27 mouse cellular contexts compared by ENCODE assay signal in the genomic region with DNA sequence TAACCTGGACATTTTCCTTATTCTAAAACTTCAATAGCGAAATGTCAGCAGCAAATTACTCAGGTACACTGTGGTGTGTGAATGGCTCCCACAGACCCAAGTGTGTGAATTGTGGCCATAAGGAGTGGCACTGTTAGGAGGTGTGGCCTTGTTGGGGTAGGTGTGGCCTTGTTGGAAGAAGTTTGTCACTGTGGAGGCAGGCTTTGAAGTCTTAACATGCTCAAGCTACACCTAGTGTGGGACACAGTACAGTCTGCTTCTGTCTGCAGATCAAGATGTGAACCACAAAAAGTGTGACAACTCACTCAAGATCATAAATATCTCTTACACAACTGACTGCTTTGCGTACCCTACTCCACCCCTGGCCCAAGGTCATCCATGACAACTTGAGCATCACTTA. TPM values are rescaled to one million over a fixed set of nuclear protein-coding genes. Genes with fewer than 3 reads are reported as not detected.
"Had no signal": no experiment of that assay in that cellular context is flagged by ENCODE, and none has a peak within 500 bp of the region (broad histone marks: within the 10 kb centered on the region; RNA-seq: fewer than 3 reads in every experiment).

No protein-coding gene starts in this region.

- H3K27me3 ChIP-seq: embryonic facial prominence, embryonic 12.5 days; embryonic facial prominence, embryonic 13.5 days; embryonic facial prominence, embryonic 15.5 days; forebrain, embryonic 12.5 days; forebrain, embryonic 13.5 days; forebrain, embryonic 15.5 days had no signal

- H3K4me1 ChIP-seq: embryonic facial prominence, embryonic 10.5 days; embryonic facial prominence, embryonic 12.5 days; embryonic facial prominence, embryonic 13.5 days; embryonic facial prominence, embryonic 15.5 days; forebrain, embryonic 10.5 days; forebrain, embryonic 12.5 days; forebrain, embryonic 13.5 days; forebrain, embryonic 15.5 days had no signal

- H3K9ac ChIP-seq: embryonic facial prominence, embryonic 12.5 days; embryonic facial prominence, embryonic 13.5 days; embryonic facial prominence, embryonic 15.5 days; forebrain, embryonic 12.5 days; forebrain, embryonic 13.5 days; forebrain, embryonic 15.5 days; forebrain, postnatal 0 days had no signal

- H3K4me3 ChIP-seq: embryonic facial prominence, embryonic 10.5 days; embryonic facial prominence, embryonic 12.5 days; embryonic facial prominence, embryonic 13.5 days; embryonic facial prominence, embryonic 15.5 days; erythroblast, embryonic 14.5 days; forebrain, embryonic 10.5 days; forebrain, embryonic 12.5 days; forebrain, embryonic 13.5 days; forebrain, embryonic 15.5 days; gastrocnemius, adult 2 months; heart, adult 2 months had no signal

- H3K27ac ChIP-seq: embryonic facial prominence, embryonic 10.5 days; embryonic facial prominence, embryonic 12.5 days; embryonic facial prominence, embryonic 13.5 days; embryonic facial prominence, embryonic 15.5 days; forebrain, embryonic 10.5 days; forebrain, embryonic 12.5 days; forebrain, embryonic 13.5 days; forebrain, embryonic 15.5 days; gastrocnemius, adult 2 months; heart, adult 2 months had no signal

- DNase-seq: cerebellum, adult 9-10 months; cerebellum, adult 9-11 months; cerebellum, postnatal 10 days; cerebellum, postnatal 14 days; cerebellum, postnatal 25 days; cerebellum, postnatal 36 days; embryo, embryonic 11 days; forebrain, postnatal 0 days; gastrocnemius, adult 2 months; gastrocnemius, postnatal 10 days; gastrocnemius, postnatal 14 days; gastrocnemius, postnatal 25 days; gastrocnemius, postnatal 36 days; heart, adult 11 months; heart, adult 18-20 months; heart, adult 2 months had no signal

- H3K4me2 ChIP-seq: embryonic facial prominence, embryonic 12.5 days; embryonic facial prominence, embryonic 13.5 days; embryonic facial prominence, embryonic 15.5 days; forebrain, embryonic 12.5 days; forebrain, embryonic 13.5 days; forebrain, embryonic 15.5 days had no signal

- ATAC-seq: forebrain, embryonic 13.5 days; forebrain, embryonic 14.5 days; forebrain, embryonic 15.5 days; forebrain, embryonic 16.5 days; forebrain, postnatal 0 days had no signal

- H3K9me3 ChIP-seq: embryonic facial prominence, embryonic 10.5 days; embryonic facial prominence, embryonic 12.5 days; embryonic facial prominence, embryonic 13.5 days; embryonic facial prominence, embryonic 15.5 days; forebrain, embryonic 10.5 days; forebrain, embryonic 12.5 days; forebrain, embryonic 13.5 days; forebrain, embryonic 15.5 days had no signal

RNA-seq across cellular contexts. Expression of a gene that starts 55.5 kb away (rescaled TPM):
- polyA plus RNA-seq: erythroblast, embryonic 14.5 days had no signal
